Mouse (Mus musculus) myocyte (in vitro differentiated cells): ENCODE data around the gene Caskin2.

ENCODE experiments used
- CEBPB ChIP-seq: IDR thresholded peaks from 2 replicates; pipeline ENCODE4 v1.6.1; 2011; ENCODE audit warnings: mild to moderate bottlenecking, moderate library complexity; ENCODE audit not compliant: poor library complexity, insufficient read depth, severe bottlenecking
- MAX ChIP-seq: IDR thresholded peaks from one replicate; pipeline ENCODE4 v1.6.1; 2011; ENCODE audit warnings: low read depth, mild to moderate bottlenecking, control low read depth
- POLR2A ChIP-seq: IDR thresholded peaks from one replicate; pipeline ENCODE4 v1.6.1; 2011; ENCODE audit warnings: low read depth, mild to moderate bottlenecking, control low read depth, moderate library complexity; ENCODE audit not compliant: insufficient read length
- REST ChIP-seq: IDR thresholded peaks from one replicate; pipeline ENCODE4 v1.6.1; 2011; ENCODE audit warnings: mild to moderate bottlenecking, control low read depth, moderate library complexity; ENCODE audit not compliant: insufficient read depth, insufficient read length
- TCF3 ChIP-seq: IDR thresholded peaks from one replicate; pipeline ENCODE4 v1.6.1; 2011; ENCODE audit warnings: low read depth, control low read depth; ENCODE audit not compliant: insufficient read length
- USF1 ChIP-seq: IDR thresholded peaks from one replicate; pipeline ENCODE4 v1.6.1; 2011; ENCODE audit warnings: low read depth, mild to moderate bottlenecking, control low read depth, moderate library complexity

DNA sequence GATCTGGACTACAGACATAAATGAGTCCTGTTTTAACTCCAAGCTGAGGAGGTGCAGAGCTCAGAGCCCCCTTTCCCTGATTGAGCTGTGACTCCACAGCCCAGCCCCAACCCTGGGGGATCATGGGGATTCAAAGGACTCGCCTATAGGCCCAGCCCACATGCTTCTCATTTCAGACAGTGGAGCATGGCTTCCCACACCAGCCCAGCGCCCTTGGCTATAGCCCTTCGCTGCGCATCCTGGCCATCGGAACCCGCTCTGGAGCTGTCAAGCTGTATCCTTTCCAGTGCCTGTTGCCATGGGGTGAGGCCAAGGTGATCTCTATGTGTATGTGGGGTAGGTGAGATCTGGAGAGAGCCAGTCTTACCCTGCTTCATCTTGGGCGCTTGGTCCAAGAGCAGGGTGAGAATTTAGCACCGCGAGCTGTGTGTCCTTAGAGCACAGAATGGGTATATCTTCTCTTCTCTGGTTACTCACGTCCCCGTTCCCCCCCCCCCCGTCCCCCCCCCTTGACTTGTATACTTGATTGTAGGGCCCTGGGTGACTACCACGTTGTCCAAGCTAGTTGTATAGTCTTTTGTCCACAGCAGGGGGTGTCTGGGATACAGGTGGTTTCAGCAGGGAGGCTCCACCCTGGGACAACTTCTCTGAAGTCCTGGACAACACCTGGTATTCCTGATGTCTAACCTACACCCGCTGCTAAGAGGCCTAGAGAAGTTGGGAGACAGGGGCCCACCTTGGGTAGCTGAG is 29.9 kb upstream of the Caskin2 start:
- TF ChIP-seq POLR2A, result no peak
- no peak for TF ChIP-seq CEBPB
- no peak for TF ChIP-seq USF1
- TF ChIP-seq REST, result no peak
- no peak for TF ChIP-seq MAX
- TF ChIP-seq TCF3, result no peak
